Mouse (Mus musculus) CH12.LX (cell line): ENCODE data around the gene Apba2. TPM values are rescaled to one million over a fixed set of nuclear protein-coding genes. Genes with fewer than 3 reads are reported as not detected.

Experiments
- DNase-seq: peaks from one replicate; pipeline ENCODE4 v3.0.0-alpha.2; 2013; ENCODE audit errors: extremely low read depth
- H3K27ac ChIP-seq: 2 replicates; pipeline ENCODE4 v1.5.1; 2012; ENCODE audit warnings: low read depth, mild to moderate bottlenecking, control low read depth, moderate library complexity; ENCODE audit not compliant: insufficient read depth
- H3K27me3 ChIP-seq: replicated peaks from 2 replicates; pipeline ENCODE3; 2012; ENCODE audit warnings: inconsistent platforms
- H3K36me3 ChIP-seq, 2 experiments: replicated peaks in 1 of 2; 2 replicates each; pipeline versions ENCODE3 to v1.6.1; 2012; ENCODE audit warnings: inconsistent platforms in 1 of 2, low read length in 1 of 2, mild to moderate bottlenecking in 1 of 2, mixed read lengths in 1 of 2, moderate library complexity in 1 of 2; ENCODE audit not compliant: control insufficient read depth in 1 of 2, insufficient read depth in 1 of 2
- H3K4me1 ChIP-seq, 2 experiments: 2 replicates each; pipeline ENCODE4 v1.6.1; 2012; ENCODE audit warnings: inconsistent platforms in 1 of 2, moderate library complexity in 1 of 2; ENCODE audit not compliant: insufficient read depth in 2 of 2, control insufficient read depth in 1 of 2
- H3K4me2 ChIP-seq: 2 replicates; pipeline ENCODE4 v1.6.1; 2012; ENCODE audit warnings: low read depth, mild to moderate bottlenecking, control low read depth; ENCODE audit not compliant: poor library complexity, insufficient read depth, severe bottlenecking
- H3K4me3 ChIP-seq, 3 experiments: fragments of 150-350 bp in 1 of 3; sonication (generic) in 1 of 3; replicated peaks in 1 of 3; 2 replicates each; pipeline versions ENCODE3 to v1.5.1; 2011 to 2012; ENCODE audit warnings: low read depth in 2 of 3, low read length in 2 of 3, mild to moderate bottlenecking in 2 of 3, moderate library complexity in 2 of 3, control low read depth in 1 of 3, improper control_type of control experiment in 1 of 3, inconsistent platforms in 1 of 3, mixed read lengths in 1 of 3; ENCODE audit not compliant: poor library complexity in 1 of 3
- H3K79me2 ChIP-seq: replicated peaks from 2 replicates; pipeline ENCODE4 v1.6.1; 2012; ENCODE audit warnings: mild to moderate bottlenecking, moderate library complexity; ENCODE audit not compliant: control insufficient read depth, poor library complexity, insufficient read depth, severe bottlenecking; ENCODE audit errors: extremely low read depth
- H3K9ac ChIP-seq: 2 replicates; pipeline ENCODE4 v1.6.1; 2012; ENCODE audit warnings: low read depth, mild to moderate bottlenecking, control low read depth, moderate library complexity; ENCODE audit not compliant: insufficient read depth
- H3K9me3 ChIP-seq: replicated peaks from 2 replicates; pipeline ENCODE3; 2012; ENCODE audit warnings: low read length, inconsistent platforms, mixed read lengths
- BHLHE40 ChIP-seq: IDR thresholded peaks from 2 replicates; pipeline ENCODE4 v1.6.1; 2011; ENCODE audit warnings: mild to moderate bottlenecking, low read depth, low read length, improper control_type of control experiment
- CTCF ChIP-seq, 2 experiments: IDR thresholded peaks in 1 of 2; conservative IDR thresholded peaks in 1 of 2; 2 replicates each; pipeline ENCODE4 v1.5.1; 2011 to 2012; ENCODE audit warnings: low read depth in 2 of 2, low read length in 2 of 2, improper control_type of control experiment in 1 of 2, inconsistent platforms in 1 of 2, mild to moderate bottlenecking in 1 of 2, moderate library complexity in 1 of 2
- ELF1 ChIP-seq: IDR thresholded peaks from 2 replicates; pipeline ENCODE4 v1.6.1; 2014; ENCODE audit warnings: low read depth, mild to moderate bottlenecking, inconsistent platforms, low read length, improper control_type of control experiment
- HCFC1 ChIP-seq: IDR thresholded peaks from 2 replicates; pipeline ENCODE4 v1.6.1; 2012; ENCODE audit warnings: low read depth, mild to moderate bottlenecking, inconsistent platforms, low read length, improper control_type of control experiment
- JUN ChIP-seq: IDR thresholded peaks from 2 replicates; pipeline ENCODE4 v1.6.1; 2011; ENCODE audit warnings: low read depth, mild to moderate bottlenecking, low read length, improper control_type of control experiment, moderate library complexity; ENCODE audit not compliant: insufficient read depth
- MAFK ChIP-seq: IDR thresholded peaks from 2 replicates; pipeline ENCODE4 v1.6.1; 2011; ENCODE audit warnings: low read length, improper control_type of control experiment; ENCODE audit not compliant: insufficient replicate concordance
- MAX ChIP-seq: IDR thresholded peaks from 2 replicates; pipeline ENCODE4 v1.6.1; 2011; ENCODE audit warnings: low read length, improper control_type of control experiment
- NELFE ChIP-seq: IDR thresholded peaks from 2 replicates; pipeline ENCODE4 v1.6.1; 2011; ENCODE audit warnings: low read depth, low read length, improper control_type of control experiment
- PAX5 ChIP-seq: IDR thresholded peaks from 2 replicates; pipeline ENCODE4 v1.6.1; 2012; ENCODE audit warnings: low read length, inconsistent platforms, mixed read lengths
- RAD21 ChIP-seq: IDR thresholded peaks from 2 replicates; pipeline ENCODE4 v1.6.1; 2011; ENCODE audit warnings: low read depth, mild to moderate bottlenecking, low read length, improper control_type of control experiment, moderate library complexity
- SMC3 ChIP-seq: IDR thresholded peaks from 2 replicates; pipeline ENCODE4 v1.6.1; 2011; ENCODE audit warnings: low read depth, low read length, improper control_type of control experiment
- USF2 ChIP-seq: conservative IDR thresholded peaks from 2 replicates; pipeline ENCODE4 v1.6.1; 2011; ENCODE audit warnings: low read depth, low read length, improper control_type of control experiment
- ZC3H11A ChIP-seq: IDR thresholded peaks from 2 replicates; pipeline ENCODE4 v1.6.1; 2012; ENCODE audit warnings: low read depth, mild to moderate bottlenecking, inconsistent platforms, low read length, improper control_type of control experiment
- ZMIZ1 ChIP-seq: IDR thresholded peaks from 2 replicates; pipeline ENCODE4 v1.6.1; 2012; ENCODE audit warnings: low read depth, mild to moderate bottlenecking, inconsistent platforms, low read length, improper control_type of control experiment
- dilution Hi-C: fragments of 300-500 bp; cut with MboI; formaldehyde crosslinking; loops from 2 replicates; pipeline ENCODE4 v1.14.3; 2020; ENCODE audit warnings: low sequenced_read_pairs; ENCODE audit not compliant: extremely low pct_unique_long_range_greater_than_20kb, extremely low pct_ligation_motif_present
- in situ Hi-C: fragments of 300-500 bp; cut with MboI; formaldehyde crosslinking; loops from 3 replicates; pipeline ENCODE4 v1.14.3; 2019; ENCODE audit warnings: low sequenced_read_pairs, low pct_ligation_motif_present, low pct_unique_long_range_greater_than_20kb, mixed read lengths
- polyA plus RNA-seq: library from polyadenylated mRNA; unstranded; fragments of >175 nt; gene quantifications from 2 replicates; pipeline ENCODE4 v1.2.1, GENCODE M21; 2012; ENCODE audit warnings: low read depth; ENCODE audit not compliant: insufficient read length
- total RNA-seq, 2 experiments: library from RNA; depleted of rRNA; stranded (reverse); fragments of 300-350 nt in 1 of 2; fragments of >200 nt in 1 of 2; gene quantifications; 2 replicates each; pipeline ENCODE4 v1.2.3; 2012 to 2014

The Apba2 gene
- total and polyA plus RNA-seq, 3 experiments, result 0.19 TPM; not detected in 2

GRCm38 (mm10) chr7:64515891-64516290 is 14.4 kb downstream of the Apba2 start:
- dilution Hi-C loops, result no loop called here
- Histone ChIP-seq H3K27me3 (no peaks in the 10 kb centered on the region), H3K9ac (no peak overlapping the region), H3K79me2 (no peaks in the 10 kb centered on the region), H3K4me3 (no peak overlapping the region), H3K27ac (no peak overlapping the region), H3K4me1 (peaks cover 7 to 12% of the 10 kb centered on the region in 2 experiments; a peak in 3 of 4 replicates), H3K36me3 (no peaks in the 10 kb centered on the region), H3K9me3 (no peaks in the 10 kb centered on the region), H3K4me2 (no peak overlapping the region)
- in situ Hi-C loops, result no loop called here
- no peak for DNase-seq
- TF ChIP-seq USF2 (no peak), MAFK (no peak), NELFE (no peak), HCFC1 (no peak), BHLHE40 (no peak), ZMIZ1 (no peak), ELF1 (no peak)

DNA sequence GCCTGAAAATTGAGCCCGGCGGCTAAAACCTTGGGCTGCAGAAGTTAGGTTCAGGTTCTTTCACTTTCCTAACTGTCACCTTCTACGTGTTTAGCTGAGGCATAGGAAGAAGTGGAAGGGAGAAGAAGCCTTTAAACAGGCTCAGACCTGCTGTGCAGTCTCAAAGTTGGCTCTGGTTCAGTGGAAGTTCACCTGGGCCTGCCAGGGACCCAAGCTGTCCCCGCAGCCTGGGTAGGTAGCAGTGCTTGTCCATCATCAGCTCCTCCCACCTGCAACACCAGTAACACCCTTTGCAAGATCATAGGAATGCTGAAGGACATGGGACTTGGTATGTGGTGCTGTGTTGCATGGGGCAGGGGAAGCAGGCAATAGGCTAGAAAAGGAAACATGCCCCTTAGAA is 17.6 kb downstream of the Apba2 start:
- dilution Hi-C loops, result no loop called here

GRCm38 (mm10) chr7:64519521-64519920 is 18.0 kb downstream of the Apba2 start:
- Histone ChIP-seq H3K27me3 (peaks cover 3% of the 10 kb centered on the region), H3K9me3 (no peaks in the 10 kb centered on the region), H3K27ac (no peak overlapping the region), H3K79me2 (no peaks in the 10 kb centered on the region), H3K4me1 (peaks cover 0 to 2% of the 10 kb centered on the region in 2 experiments; a peak in 1 of 4 replicates), H3K4me3 (peak overlapping the region in 1 of 3 experiments; percentile 25), H3K36me3 (no peaks in the 10 kb centered on the region), H3K9ac (no peak overlapping the region), H3K4me2 (peak overlapping the region; percentile 79)
- in situ Hi-C loops (no loop called here), dilution Hi-C loops (no loop called here)
- DNase-seq, result peak; percentile 9
- TF ChIP-seq RAD21 (peak; percentile 16), SMC3 (peak; percentile 46), CTCF (conservative IDR thresholded peaks at IDR 0.05 in 1 of 2, IDR thresholded peaks at IDR 0.05 in 1 of 2; ENCODE audit: low read depth in 2 of 2, low read length in 2 of 2) (peak in 1 of 2 experiments; percentile 60; a peak in 2 of 4 replicates), ZC3H11A (no peak)

More for the DNA sequence above, 17.6 kb downstream of the Apba2 start:
- no peaks in the 10 kb centered on the region for H3K36me3 ChIP-seq
- peaks cover 0 to 2% of the 10 kb centered on the region in 2 experiments; a peak in 1 of 4 replicates for H3K4me1 ChIP-seq
- no peak overlapping the region for H3K27ac ChIP-seq
- peak overlapping the region in 1 of 3 experiments; percentile 25 for H3K4me3 ChIP-seq
- peaks cover 3% of the 10 kb centered on the region for H3K27me3 ChIP-seq
- H3K9ac ChIP-seq, result 0 out of 2 replicates have a peak overlapping the region, but pooled peaks have one; percentile 15
- H3K9me3 ChIP-seq, result no peaks in the 10 kb centered on the region
- no peak for TF ChIP-seq JUN
- no peak for TF ChIP-seq MAX
- no peak for TF ChIP-seq PAX5
- TF ChIP-seq CTCF (conservative IDR thresholded peaks at IDR 0.05 in 1 of 2, IDR thresholded peaks at IDR 0.05 in 1 of 2; ENCODE audit: low read depth in 2 of 2, low read length in 2 of 2), result no peak
- in situ Hi-C loops, result no loop called here
- peak overlapping the region; percentile 79 for H3K4me2 ChIP-seq
- no peaks in the 10 kb centered on the region for H3K79me2 ChIP-seq
- DNase-seq, result no peak
